Comparison of ENCODE assay signal across 9 mouse cellular contexts in the genomic region with DNA sequence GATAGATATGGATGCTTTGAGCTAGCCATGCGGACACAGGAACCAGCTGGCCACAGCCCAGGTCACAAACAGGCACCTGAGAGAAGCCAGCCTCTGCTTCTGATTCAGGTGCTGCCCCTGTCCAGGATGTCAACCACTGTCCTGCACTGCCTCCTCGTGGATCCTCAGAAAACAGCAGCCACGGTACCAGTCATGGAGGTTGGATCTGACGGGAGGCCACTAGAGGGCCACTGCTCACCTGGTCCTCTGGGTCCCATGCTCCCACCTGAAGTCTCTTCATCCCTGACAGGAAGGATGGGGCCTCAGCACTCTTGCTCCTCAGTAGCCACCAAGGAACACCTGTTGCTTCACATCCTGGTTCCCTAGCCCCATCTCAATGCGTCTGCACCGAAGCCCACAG. TPM values are rescaled to one million over a fixed set of nuclear protein-coding genes. Genes with fewer than 3 reads are reported as not detected.
DNase-seq lines count a peak whose midpoint lies in the region; ATAC-seq and TF ChIP-seq lines count a peak whose summit lies in the region.
"Had no signal": no experiment of that assay in that cellular context is flagged by ENCODE, and none has a peak within 500 bp of the region (broad histone marks: within the 10 kb centered on the region; RNA-seq: fewer than 3 reads in every experiment).

No protein-coding gene starts in this region.

- no peak for TF ChIP-seq EP300 in MEL (IDR thresholded peaks at IDR 0.05; ENCODE audit: low read depth in 1 of 2, low read length in 2 of 2)

- no peaks in the 10 kb centered on the region for H3K79me2 ChIP-seq in MEL (ENCODE audit: control insufficient read depth, insufficient read depth, low read length, poor library complexity)

- H3K9me3 ChIP-seq in MEL (replicated peaks; ENCODE audit: insufficient read depth, low read length): no peaks in the 10 kb centered on the region
- no peaks in the 10 kb centered on the region for H3K9me3 ChIP-seq in forebrain, embryonic 12.5 days
- H3K9me3 ChIP-seq in hindbrain, embryonic 13.5 days: no peaks in the 10 kb centered on the region

- peak in 2 of 3 experiments; percentile 86 to 94 for TF ChIP-seq CTCF in MEL (IDR thresholded peaks at IDR 0.05 in 2 of 3, conservative IDR thresholded peaks at IDR 0.05 in 1 of 3; ENCODE audit: control insufficient read depth in 1 of 3, insufficient read depth in 1 of 3, low read depth in 2 of 3, low read length in 3 of 3, poor library complexity in 1 of 3, severe bottlenecking in 1 of 3)

- no peak overlapping the region for H3K9ac ChIP-seq in MEL (ENCODE audit: control insufficient read depth, low read depth, low read length, poor library complexity, severe bottlenecking)
- H3K9ac ChIP-seq in forebrain, embryonic 12.5 days: no peak overlapping the region
- no peak overlapping the region for H3K9ac ChIP-seq in hindbrain, embryonic 13.5 days

- no peaks in the 10 kb centered on the region for H3K27me3 ChIP-seq in MEL (ENCODE audit: control insufficient read depth in 1 of 2, insufficient read depth in 2 of 2, low read length in 2 of 2)
- H3K27me3 ChIP-seq in forebrain, embryonic 12.5 days: peaks cover 3% of the 10 kb centered on the region
- H3K27me3 ChIP-seq in hindbrain, embryonic 13.5 days: peaks cover 18% of the 10 kb centered on the region; the same call in 1 of the 2 replicates

- peak; percentile 65 for DNase-seq in MEL (ENCODE audit: low read depth, low spot score)
- DNase-seq in c-Kit-positive CD71-positive TER-119-negative erythroid progenitor cells, embryonic 14.5 days (ENCODE audit: low read depth): peak; percentile 60
- DNase-seq in layer of hippocampus, adult 9-10 months (ENCODE audit: low spot score): peak; percentile 65
- peak; percentile 86 for DNase-seq in lung, postnatal 10 days
- peak; percentile 87 for DNase-seq in retina, embryonic 14.5 days (ENCODE audit: low spot score)
- DNase-seq in thymus, postnatal 36 days: peak; percentile 76 to 80

- ATAC-seq in forebrain, embryonic 12.5 days (ENCODE audit: low FRiP score): peak; percentile 69
- 0 out of 2 replicates have a peak, but pooled peaks have one; percentile 38 for ATAC-seq in hindbrain, embryonic 13.5 days (ENCODE audit: low FRiP score)

- TF ChIP-seq RAD21 in MEL (IDR thresholded peaks at IDR 0.05; ENCODE audit: low read depth, low read length): peak; percentile 86

- H3K4me1 ChIP-seq in MEL (ENCODE audit: control insufficient read depth in 1 of 2, insufficient read depth in 2 of 2, low read length in 2 of 2): no peaks in the 10 kb centered on the region
- peaks cover 5% of the 10 kb centered on the region; the same call in 1 of the 2 replicates for H3K4me1 ChIP-seq in forebrain, embryonic 12.5 days
- no peaks in the 10 kb centered on the region for H3K4me1 ChIP-seq in hindbrain, embryonic 13.5 days (replicated peaks)

- no peak for TF ChIP-seq POLR2A in MEL (IDR thresholded peaks at IDR 0.05; ENCODE audit: control insufficient read depth in 1 of 2, insufficient read depth in 1 of 2, low read depth in 1 of 2, low read length in 2 of 2, poor library complexity in 1 of 2)

- no peak overlapping the region for H3K4me3 ChIP-seq in MEL (ENCODE audit: control insufficient read depth in 1 of 2, insufficient read depth in 1 of 2, low read depth in 2 of 2, low read length in 2 of 2)
- H3K4me3 ChIP-seq in forebrain, embryonic 12.5 days (replicated peaks): no peak overlapping the region
- H3K4me3 ChIP-seq in hindbrain, embryonic 13.5 days: no peak overlapping the region

- H3K4me2 ChIP-seq in forebrain, embryonic 12.5 days: no peak overlapping the region
- H3K4me2 ChIP-seq in hindbrain, embryonic 13.5 days: no peak overlapping the region

- WGBS in forebrain, embryonic 12.5 days: 22% methylated on average over 6 of the region's 6 CpGs
- 25% methylated on average over 6 of the region's 6 CpGs for WGBS in hindbrain, embryonic 13.5 days

- no peak overlapping the region for H3K27ac ChIP-seq in MEL (ENCODE audit: control insufficient read depth, low read depth, low read length)
- no peak overlapping the region for H3K27ac ChIP-seq in forebrain, embryonic 12.5 days
- H3K27ac ChIP-seq in hindbrain, embryonic 13.5 days: no peak overlapping the region

- no peaks in the 10 kb centered on the region for H3K36me3 ChIP-seq in MEL (ENCODE audit: control insufficient read depth in 1 of 2, insufficient read depth in 2 of 2, low read length in 2 of 2)
- no peaks in the 10 kb centered on the region for H3K36me3 ChIP-seq in forebrain, embryonic 12.5 days (replicated peaks)
- no peaks in the 10 kb centered on the region for H3K36me3 ChIP-seq in hindbrain, embryonic 13.5 days

TF ChIP-seq in MEL, 35 proteins besides CTCF, POLR2A, EP300 and RAD21:
- TF ChIP-seq ZC3H11A (IDR thresholded peaks at IDR 0.05; ENCODE audit: low read depth, low read length) (peak; percentile 73), ELF1 (IDR thresholded peaks at IDR 0.05; ENCODE audit: low read depth, low read length) (no peak), SMC3 (IDR thresholded peaks at IDR 0.05; ENCODE audit: low read depth, low read length) (peak; percentile 87)

RNA-seq across cellular contexts. Expression of gene Spaca7, which starts 34.4 kb away (rescaled TPM):
- not detected in 2 replicates for total RNA-seq in MEL (2012; rRNA removed)
- polyA plus RNA-seq in MEL (2012; ENCODE audit: insufficient read depth in 1 of 2, insufficient read length in 2 of 2, low read depth in 1 of 2, low replicate concordance in 2 of 2, missing spikeins in 1 of 2): not detected
- not detected in 2 replicates for polyA plus RNA-seq in forebrain, embryonic 12.5 days (2016; fragmentation: Nextera tagmentation; extraction: Ambion mirVana)
- polyA plus RNA-seq in hindbrain, embryonic 13.5 days (2015; fragmentation: Nextera tagmentation; extraction: Ambion mirVana): not detected in 2 replicates
- polyA plus RNA-seq: heart, embryonic 16.5 days had no signal
